Mouse (Mus musculus): ENCODE measurements around the gene Plxdc1.

DNA sequence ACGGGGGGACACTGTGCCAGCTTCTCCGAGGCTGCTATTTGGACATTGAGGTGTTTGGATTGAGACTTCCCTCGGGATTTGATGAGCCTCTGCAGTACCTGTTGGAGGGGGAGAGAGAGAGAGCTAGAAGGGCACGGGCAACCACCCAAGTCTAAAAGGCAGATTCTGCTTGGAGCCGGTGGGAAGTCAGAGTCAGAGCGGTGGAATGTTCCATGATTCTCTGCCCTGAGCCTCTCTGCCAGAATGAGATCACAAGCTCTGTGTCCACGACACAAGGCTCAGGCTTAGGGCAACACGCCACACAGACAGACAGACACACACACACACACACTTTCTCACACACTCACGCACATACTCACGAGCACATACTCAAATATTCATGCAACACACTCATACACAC lies 19.4 kb upstream of the Plxdc1 start:
- TF ChIP-seq CTCF (IDR thresholded peaks at IDR 0.05; ENCODE audit: low read depth, low read length) (no peak), POLR2A (IDR thresholded peaks at IDR 0.05; ENCODE audit: extremely low read depth, insufficient read depth, low read length) (no peak)

All from liver, adult 2 months (tissue).